In genomic region chr9:40636054-40636453, GRCm38 (mm10) we compare ENCODE assay signal across 10 mouse cellular contexts. TPM values are rescaled to one million over a fixed set of nuclear protein-coding genes. Genes with fewer than 3 reads are reported as not detected.
DNase-seq lines count a peak whose midpoint lies in the region; ATAC-seq and TF ChIP-seq lines count a peak whose summit lies in the region.
"Had no signal": no experiment of that assay in that cellular context is flagged by ENCODE, and none has a peak within 500 bp of the region (broad histone marks: within the 10 kb centered on the region; RNA-seq: fewer than 3 reads in every experiment).

No protein-coding gene starts in this region.

- DNase-seq in testis, postnatal 14 days (ENCODE audit: low spot score): no peak
- peak; percentile 52 to 86 for DNase-seq in adrenal gland, adult (ENCODE audit: inconsistent age in 2 of 2, low spot score in 1 of 2)
- peak; percentile 84 for DNase-seq in hindbrain, postnatal 0 days (ENCODE audit: low spot score)
- DNase-seq in ovary, postnatal 36 days (ENCODE audit: low spot score): peak; percentile 32
- peak; percentile 46 to 64 for DNase-seq in urinary bladder, postnatal 36 days (ENCODE audit: low spot score in 2 of 2)

- H3K27me3 ChIP-seq in testis, adult 2 months (ENCODE audit: control insufficient read depth, insufficient read depth, low read length): no peaks in the 10 kb centered on the region
- H3K27me3 ChIP-seq in hindbrain, postnatal 0 days (ENCODE audit: insufficient read depth, low read length): no peaks in the 10 kb centered on the region
- no peaks in the 10 kb centered on the region for H3K27me3 ChIP-seq in limb, embryonic 12.5 days

- TF ChIP-seq CTCF in testis, adult 2 months (IDR thresholded peaks at IDR 0.05; ENCODE audit: control insufficient read depth, insufficient read depth, insufficient replicate concordance, low read depth, low read length): peak; percentile 83; the same call in 1 of the 2 replicates
- peak; percentile 91 for TF ChIP-seq CTCF in cortical plate, adult 2 months (IDR thresholded peaks at IDR 0.05; ENCODE audit: extremely low read depth, insufficient read depth, low read length)
- peak; percentile 97 for TF ChIP-seq CTCF in hindbrain, postnatal 0 days (IDR thresholded peaks at IDR 0.05; ENCODE audit: low read depth)

- no peaks in the 10 kb centered on the region for H3K36me3 ChIP-seq in testis, adult 2 months (ENCODE audit: control insufficient read depth, insufficient read depth, low read length)
- no peaks in the 10 kb centered on the region for H3K36me3 ChIP-seq in hindbrain, postnatal 0 days (ENCODE audit: insufficient read depth, low read length)
- H3K36me3 ChIP-seq in limb, embryonic 12.5 days: no peaks in the 10 kb centered on the region

- 14% methylated on average over 2 of the region's 2 CpGs for WGBS in hindbrain, postnatal 0 days
- 19% methylated on average over 2 of the region's 2 CpGs for WGBS in limb, embryonic 12.5 days

- peak; percentile 46; the same call in 1 of the 2 replicates for ATAC-seq in hindbrain, postnatal 0 days
- peak; percentile 54; the same call in 1 of the 2 replicates for ATAC-seq in limb, embryonic 12.5 days (ENCODE audit: insufficient number of reproducible peaks, insufficient read depth, low FRiP score, low TSS enrichment, low read depth)

- H3K27ac ChIP-seq in testis, adult 2 months (ENCODE audit: control insufficient read depth, insufficient read depth, low read depth, low read length): no peak overlapping the region
- no peak overlapping the region for H3K27ac ChIP-seq in cortical plate, adult 2 months (ENCODE audit: insufficient read depth, low read length)
- no peak overlapping the region for H3K27ac ChIP-seq in hindbrain, postnatal 0 days
- no peak overlapping the region for H3K27ac ChIP-seq in limb, embryonic 12.5 days

- no peak overlapping the region for H3K4me2 ChIP-seq in hindbrain, postnatal 0 days (ENCODE audit: low read depth, low read length)
- no peak overlapping the region for H3K4me2 ChIP-seq in limb, embryonic 12.5 days

- peaks cover 10% of the 10 kb centered on the region for H3K4me1 ChIP-seq in testis, adult 2 months (ENCODE audit: control insufficient read depth, insufficient read depth, low read length)
- peaks cover 2% of the 10 kb centered on the region; the same call in 1 of the 2 replicates for H3K4me1 ChIP-seq in cortical plate, adult 2 months (ENCODE audit: control insufficient read depth, insufficient read depth, low read length)
- H3K4me1 ChIP-seq in hindbrain, postnatal 0 days (ENCODE audit: insufficient read depth, low read length): peaks cover 6% of the 10 kb centered on the region
- peaks cover 24% of the 10 kb centered on the region for H3K4me1 ChIP-seq in limb, embryonic 12.5 days (replicated peaks)

- no peak overlapping the region for H3K9ac ChIP-seq in hindbrain, postnatal 0 days (replicated peaks; ENCODE audit: low read length)
- no peak overlapping the region for H3K9ac ChIP-seq in limb, embryonic 12.5 days (replicated peaks)

- no peak for TF ChIP-seq POLR2A in testis, adult 2 months (IDR thresholded peaks at IDR 0.05; ENCODE audit: control insufficient read depth, low read depth, low read length)
- TF ChIP-seq POLR2A in cortical plate, adult 2 months (IDR thresholded peaks at IDR 0.05; ENCODE audit: extremely low read depth, insufficient read depth, low read length): no peak

- no peak overlapping the region for H3K4me3 ChIP-seq in testis, adult 2 months (ENCODE audit: control insufficient read depth, low read depth, low read length)
- no peak overlapping the region for H3K4me3 ChIP-seq in cortical plate, adult 2 months (ENCODE audit: insufficient read depth, low read length)
- H3K4me3 ChIP-seq in hindbrain, postnatal 0 days (ENCODE audit: low read length): no peak overlapping the region
- H3K4me3 ChIP-seq in limb, embryonic 12.5 days (replicated peaks): no peak overlapping the region

- no peaks in the 10 kb centered on the region for H3K9me3 ChIP-seq in hindbrain, postnatal 0 days (ENCODE audit: low read length)
- no peaks in the 10 kb centered on the region for H3K9me3 ChIP-seq in limb, embryonic 12.5 days

RNA-seq across cellular contexts. Expression of gene Gm21915, which starts 34.4 kb away (rescaled TPM):
- polyA plus RNA-seq in testis, adult 2 months (2012; rRNA removed): not detected in 2 replicates
- polyA plus RNA-seq in cortical plate, adult 2 months (2012; rRNA removed): not detected in 2 replicates
- total RNA-seq in hindbrain, postnatal 0 days (2014; rRNA removed): not detected in 2 replicates
- not detected in 2 replicates for polyA plus RNA-seq in hindbrain, postnatal 0 days (2015; fragmentation: Nextera tagmentation; extraction: Ambion mirVana)
- not detected in 2 replicates for polyA plus RNA-seq in limb, embryonic 12.5 days (2016; fragmentation: Nextera tagmentation; extraction: Ambion mirVana)
- polyA plus RNA-seq: gonadal fat pad, adult 2 months; neural tube, embryonic 14.5 days had no signal

RNA-seq across cellular contexts. Expression of gene Clmp, which starts 49.7 kb away (rescaled TPM):
- polyA plus RNA-seq in testis, adult 2 months (2012; rRNA removed): 1.1 and 1.2 TPM in 2 replicates
- 9.4 and 9.5 TPM in 2 replicates for polyA plus RNA-seq in cortical plate, adult 2 months (2012; rRNA removed)
- 66.0 and 79.5 TPM in 2 replicates for total RNA-seq in hindbrain, postnatal 0 days (2014; rRNA removed)
- 42.3 and 43.3 TPM in 2 replicates for polyA plus RNA-seq in hindbrain, postnatal 0 days (2015; fragmentation: Nextera tagmentation; extraction: Ambion mirVana)
- 67.7 TPM in 2 replicates for polyA plus RNA-seq in limb, embryonic 12.5 days (2016; fragmentation: Nextera tagmentation; extraction: Ambion mirVana)
